Mouse (Mus musculus) lung, postnatal 0 days (tissue): ENCODE data around the gene Cpa5. TPM values are rescaled to one million over a fixed set of nuclear protein-coding genes. Genes with fewer than 3 reads are reported as not detected.
A peak's percentile ranks its signal among the peaks of the same experiment; 100 is the strongest.

Source experiments
- ATAC-seq: fragments of 200-750 bp; cut with Nextera tagmentation; 2 replicates; pipeline ENCODE4 v1.8.0; 2017; ENCODE audit warnings: moderate library complexity
- DNase-seq: peaks from one replicate; pipeline ENCODE4 v3.0.0-alpha.2; 2016; ENCODE audit warnings: low spot score
- H3K27ac ChIP-seq: fragments of 300-500 bp; sonication (generic); 2 replicates; pipeline ENCODE4 v1.5.1; 2014; ENCODE audit warnings: antibody characterized with exemption, mild to moderate bottlenecking, low read length, mixed read lengths
- H3K27me3 ChIP-seq: fragments of 300-500 bp; sonication (generic); replicated peaks from 2 replicates; pipeline ENCODE4 v1.6.1; 2014; ENCODE audit warnings: low read length, mixed read lengths; ENCODE audit not compliant: insufficient read depth
- H3K36me3 ChIP-seq: fragments of 300-500 bp; sonication (generic); 2 replicates; pipeline ENCODE4 v1.6.1; 2014; ENCODE audit warnings: low read length, mixed read lengths; ENCODE audit not compliant: insufficient read depth
- H3K4me1 ChIP-seq: fragments of 300-500 bp; sonication (generic); 2 replicates; pipeline ENCODE4 v1.6.1; 2014; ENCODE audit warnings: antibody characterized with exemption, low read depth, low read length, mixed read lengths; ENCODE audit not compliant: insufficient read depth
- H3K4me2 ChIP-seq: fragments of 300-500 bp; sonication (generic); replicated peaks from 2 replicates; pipeline ENCODE4 v1.6.1; 2014; ENCODE audit warnings: low read depth, mild to moderate bottlenecking, low read length, moderate library complexity, mixed read lengths
- H3K4me3 ChIP-seq: fragments of 300-500 bp; sonication (generic); 2 replicates; pipeline ENCODE4 v1.5.1; 2014; ENCODE audit warnings: low read depth, low read length
- H3K9ac ChIP-seq: fragments of 300-500 bp; sonication (generic); replicated peaks from 2 replicates; pipeline ENCODE4 v1.6.1; 2014; ENCODE audit warnings: low read depth, mild to moderate bottlenecking
- H3K9me3 ChIP-seq: fragments of 300-500 bp; sonication (generic); 2 replicates; pipeline ENCODE4 v1.6.1; 2016; ENCODE audit warnings: low read length, mixed read lengths
- CTCF ChIP-seq: IDR thresholded peaks from 2 replicates; pipeline ENCODE4 v1.5.1; 2016; ENCODE audit warnings: antibody characterized with exemption, mild to moderate bottlenecking
- EP300 ChIP-seq: IDR thresholded peaks from 2 replicates; pipeline ENCODE4 v1.6.1; 2016; ENCODE audit warnings: antibody characterized with exemption, mild to moderate bottlenecking, control low read depth
- WGBS: fragments of 180-500 bp; shearing (Covaris S2); extraction: QIAGEN DNeasy Blood & Tissue Kit; methylation state at CpG from one replicate; pipeline ENCODE4 v1.1.7; 2014; 5-methylcytosine and 5-hydroxymethylcytosine counted together
- polyA plus RNA-seq: library from polyadenylated mRNA; unstranded; fragments of >200 nt; fragmentation: Nextera tagmentation; extraction: Ambion mirVana; gene quantifications from 2 replicates; pipeline ENCODE4 v1.2.1, GENCODE M21; 2015

Gene Cpa5
- polyA plus RNA-seq, 1 experiment from 2014 or later, result not detected

DNA sequence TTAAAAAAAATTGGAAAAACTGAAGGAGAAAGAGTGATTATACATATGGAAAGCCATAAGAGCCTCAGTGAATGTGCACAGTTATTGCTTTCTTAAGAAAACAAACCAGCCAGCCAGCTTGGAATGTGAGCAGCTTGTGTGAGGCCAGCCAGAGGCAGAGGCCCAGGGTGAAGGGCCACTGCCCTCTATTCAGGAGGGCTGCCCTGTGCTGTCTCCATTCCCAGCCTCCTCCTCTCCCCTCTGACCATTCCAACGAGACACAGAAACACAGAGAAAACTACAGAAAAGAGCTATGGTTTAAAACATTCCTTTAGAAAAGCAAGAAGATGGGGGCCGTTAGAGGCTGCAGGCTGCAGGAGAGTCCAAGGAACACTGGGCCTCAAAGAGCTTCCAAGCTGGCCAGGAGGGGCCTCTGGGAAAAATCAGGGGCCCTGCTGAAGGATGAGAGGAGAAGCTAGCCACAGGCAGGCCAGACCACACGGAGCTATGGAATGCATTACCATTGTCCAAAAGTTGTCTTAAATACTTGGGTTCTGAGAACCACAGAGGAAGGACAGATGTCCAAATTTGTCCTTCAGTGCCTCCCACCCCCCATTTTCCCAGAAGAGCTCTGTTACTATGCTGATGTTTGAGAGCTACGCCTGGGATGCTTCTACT lies 25.5 kb downstream of the Cpa5 start:
- Histone ChIP-seq H3K4me3 (no peak overlapping the region), H3K4me2 (no peak overlapping the region), H3K27ac (peak overlapping the region; percentile 34), H3K9ac (no peak overlapping the region), H3K36me3 (no peaks in the 10 kb centered on the region), H3K4me1 (peaks cover 4% of the 10 kb centered on the region), H3K9me3 (no peaks in the 10 kb centered on the region), H3K27me3 (no peaks in the 10 kb centered on the region)
- whole genome bisulfite sequencing, result 41% methylated on average over 4 of the region's 4 CpGs
- DNase-seq (no peak), ATAC-seq (0 out of 2 replicates have a peak, but pooled peaks have one; percentile 34)
- TF ChIP-seq EP300 (no peak), CTCF (no peak)

DNA sequence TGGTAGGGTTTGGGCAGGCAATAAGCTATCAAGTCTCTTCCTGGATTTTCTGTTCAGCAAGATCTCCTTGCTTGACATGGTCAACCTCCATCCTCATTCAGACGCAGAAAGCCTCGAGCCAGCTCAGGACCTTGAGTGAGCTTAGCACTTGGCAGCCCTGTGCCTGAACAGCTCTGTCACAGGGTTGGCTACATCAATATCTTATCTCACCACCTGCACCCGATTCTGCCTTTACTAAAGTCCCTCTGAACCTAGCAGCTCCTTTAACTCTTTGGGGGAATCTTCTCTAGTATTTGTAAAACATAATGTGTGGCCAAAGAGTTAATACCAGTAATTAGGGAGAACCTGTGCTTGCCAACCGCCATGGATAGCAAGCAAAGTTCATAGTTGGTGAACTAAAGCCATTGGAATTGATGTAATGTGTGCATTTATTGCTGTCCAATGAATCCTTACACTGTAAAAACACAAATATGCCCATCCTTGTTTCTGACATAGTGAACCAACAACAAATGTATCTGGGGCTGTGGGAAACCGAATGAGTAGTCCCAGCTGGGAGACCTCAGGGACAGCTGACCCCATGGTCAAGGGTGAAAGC lies 28.0 kb downstream of the Cpa5 start, which contains the start of gene Cpa1:
Cpa1 (plus strand) TSS at position 545 of the 595 bp plus-strand sequence.
- WGBS, result 72% methylated on average over 5 of the region's 5 CpGs
- Histone ChIP-seq H3K4me1 (peaks cover 4% of the 10 kb centered on the region), H3K9ac (no peak within 1 kb of the TSS), H3K4me2 (no peak within 1 kb of the TSS), H3K27me3 (no peaks in the 10 kb centered on the region), H3K9me3 (no peaks in the 10 kb centered on the region), H3K27ac (no peak within 1 kb of the TSS), H3K36me3 (no peaks in the 10 kb centered on the region), H3K4me3 (no peak within 1 kb of the TSS)
- TF ChIP-seq CTCF (no peak), EP300 (no peak)
- ATAC-seq (no peak), DNase-seq (no peak)

- DNase-seq (peak; percentile 62), ATAC-seq (peak; percentile 86)
- no peaks in the 10 kb centered on the region for H3K4me1 ChIP-seq
- H3K9me3 ChIP-seq, result no peaks in the 10 kb centered on the region
- no peak overlapping the region for H3K4me2 ChIP-seq
- H3K36me3 ChIP-seq, result no peaks in the 10 kb centered on the region
- no peaks in the 10 kb centered on the region for H3K27me3 ChIP-seq
- 57% methylated on average over 12 of the region's 12 CpGs for WGBS
- H3K4me3 ChIP-seq, result no peak overlapping the region
- TF ChIP-seq EP300 (peak; percentile 97), CTCF (no peak)
- no peak overlapping the region for H3K9ac ChIP-seq
- no peak overlapping the region for H3K27ac ChIP-seq
These were observed 33.1 kb downstream of the Cpa5 start for GRCm38 (mm10) chr6:30643694-30644460.

DNA sequence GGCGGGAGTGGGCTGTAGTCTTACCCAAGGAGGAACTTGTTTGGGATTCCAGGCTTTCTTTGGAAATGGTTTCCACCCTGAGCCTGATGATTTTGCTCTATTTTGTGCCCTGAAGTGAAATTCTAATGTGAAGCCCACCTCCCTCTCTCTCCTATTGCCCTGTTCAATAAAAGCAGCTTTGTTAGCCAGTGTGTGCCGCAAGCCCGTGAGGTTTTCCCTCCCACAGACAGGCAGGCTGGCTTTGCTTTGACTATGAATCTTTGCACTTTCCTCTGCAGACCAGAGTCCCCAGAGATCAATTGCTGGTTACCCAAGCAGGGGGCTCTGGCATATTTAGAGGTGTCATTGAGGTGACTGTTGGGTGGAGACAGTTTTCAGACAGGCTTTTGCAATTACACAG lies 33.7 kb downstream of the Cpa5 start:
- Histone ChIP-seq H3K4me2 (no peak overlapping the region), H3K9ac (no peak overlapping the region), H3K36me3 (no peaks in the 10 kb centered on the region), H3K9me3 (no peaks in the 10 kb centered on the region), H3K4me1 (no peaks in the 10 kb centered on the region), H3K27ac (no peak overlapping the region), H3K27me3 (no peaks in the 10 kb centered on the region), H3K4me3 (no peak overlapping the region)
- no peak for TF ChIP-seq CTCF
- no peak for TF ChIP-seq EP300
- ATAC-seq, result no peak
- no peak for DNase-seq
- WGBS, result 86% methylated on average over 3 of the region's 3 CpGs

DNA sequence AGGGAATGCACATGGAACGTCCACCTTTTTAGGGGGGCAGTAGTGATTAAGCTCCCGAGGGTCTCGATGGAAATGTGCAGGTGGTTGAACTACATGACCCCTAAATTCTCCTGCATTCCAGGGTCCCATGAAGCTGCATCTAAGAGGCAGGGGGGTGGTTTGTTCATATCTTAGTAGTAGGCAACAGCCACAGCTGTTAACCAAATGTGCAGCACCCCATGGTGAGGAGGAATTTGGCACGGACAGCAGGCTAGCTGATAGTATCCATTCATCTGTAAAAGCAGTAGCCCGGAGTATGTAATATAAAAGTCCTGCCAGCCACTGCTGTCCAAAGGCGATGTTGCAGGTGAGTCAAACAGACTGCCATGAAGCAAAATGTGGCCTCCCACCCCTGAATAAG lies 34.6 kb downstream of the Cpa5 start:
- Histone ChIP-seq H3K27ac (no peak overlapping the region), H3K4me2 (no peak overlapping the region), H3K9me3 (no peaks in the 10 kb centered on the region), H3K4me1 (no peaks in the 10 kb centered on the region), H3K4me3 (no peak overlapping the region), H3K9ac (no peak overlapping the region), H3K36me3 (no peaks in the 10 kb centered on the region), H3K27me3 (no peaks in the 10 kb centered on the region)
- no peak for TF ChIP-seq CTCF
- TF ChIP-seq EP300, result no peak
- no peak for ATAC-seq
- WGBS, result 84% methylated on average over 6 of the region's 6 CpGs
- DNase-seq, result no peak

GRCm38 (mm10) chr6:30649651-30650296 lies 39.0 kb downstream of the Cpa5 start:
- ATAC-seq (no peak), DNase-seq (no peak)
- Histone ChIP-seq H3K27me3 (no peaks in the 10 kb centered on the region), H3K4me1 (peaks cover 7% of the 10 kb centered on the region; the same call in 1 of the 2 replicates), H3K36me3 (no peaks in the 10 kb centered on the region), H3K27ac (no peak overlapping the region), H3K9me3 (no peaks in the 10 kb centered on the region), H3K4me3 (no peak overlapping the region), H3K9ac (no peak overlapping the region), H3K4me2 (no peak overlapping the region)
- TF ChIP-seq CTCF (no peak), EP300 (no peak)
- WGBS, result 61% methylated on average over 11 of the region's 11 CpGs
